10 mouse cellular contexts compared by ENCODE assay signal in genomic region chr11:8445915-8446356, GRCm38 (mm10).
DNase-seq lines count a peak whose midpoint lies in the region; ATAC-seq and TF ChIP-seq lines count a peak whose summit lies in the region.
"Had no signal": no experiment of that assay in that cellular context is flagged by ENCODE, and none has a peak within 500 bp of the region (broad histone marks: within the 10 kb centered on the region; RNA-seq: fewer than 3 reads in every experiment).

No protein-coding gene starts in this region.

- no peak overlapping the region for H3K4me2 ChIP-seq in intestine, embryonic 14.5 days (ENCODE audit: low read length)
- H3K4me2 ChIP-seq in intestine, postnatal 0 days (replicated peaks; ENCODE audit: low read depth) = no peak overlapping the region
- H3K4me2 ChIP-seq in limb, embryonic 13.5 days (replicated peaks) = no peak overlapping the region
- H3K4me2 ChIP-seq: liver, embryonic 13.5 days had no signal

- H3K9ac ChIP-seq in intestine, embryonic 14.5 days (ENCODE audit: low read length) = no peak overlapping the region
- H3K9ac ChIP-seq in intestine, postnatal 0 days (ENCODE audit: low read depth, low read length) = no peak overlapping the region
- no peak overlapping the region for H3K9ac ChIP-seq in limb, embryonic 13.5 days
- H3K9ac ChIP-seq: liver, embryonic 13.5 days had no signal

- peak; percentile 66 for DNase-seq in intestine, embryonic 14.5 days (ENCODE audit: low spot score)
- peak; percentile 96 for DNase-seq in brain, embryonic 14.5 days (ENCODE audit: low read depth)
- DNase-seq in gastrocnemius, postnatal 25 days = peak; percentile 60
- DNase-seq in kidney, adult 8-10 months = peak; percentile 53 to 60
- peak; percentile 56 to 76 for DNase-seq in right cerebral cortex, adult 2 months (ENCODE audit: low spot score in 2 of 2)
- DNase-seq: liver, embryonic 13.5 days had no signal

- no peak overlapping the region for H3K27ac ChIP-seq in intestine, embryonic 14.5 days (ENCODE audit: low read depth)
- no peak overlapping the region for H3K27ac ChIP-seq in intestine, postnatal 0 days (ENCODE audit: low read depth, low read length)
- H3K27ac ChIP-seq in limb, embryonic 13.5 days = peak overlapping the region; percentile 48; the same call in 1 of the 2 replicates
- H3K27ac ChIP-seq: liver, embryonic 13.5 days had no signal

- H3K4me3 ChIP-seq in intestine, embryonic 14.5 days (ENCODE audit: low read depth, low read length) = no peak overlapping the region
- H3K4me3 ChIP-seq in intestine, postnatal 0 days (ENCODE audit: low read depth, low read length) = no peak overlapping the region
- no peak overlapping the region for H3K4me3 ChIP-seq in limb, embryonic 13.5 days
- H3K4me3 ChIP-seq: liver, embryonic 13.5 days had no signal

- 0 out of 2 replicates have a peak, but pooled peaks have one; percentile 17 for ATAC-seq in intestine, embryonic 14.5 days (replicated peaks; ENCODE audit: low FRiP score, low TSS enrichment, low read depth)
- no peak for ATAC-seq in intestine, postnatal 0 days
- peak; percentile 43; the same call in 1 of the 2 replicates for ATAC-seq in limb, embryonic 13.5 days (ENCODE audit: low FRiP score, low read depth)
- ATAC-seq in erythroblast, adult 5-6 weeks (replicated peaks; ENCODE audit: low FRiP score, poor library complexity, severe bottlenecking) = no peak

- no peak for TF ChIP-seq CTCF in intestine, postnatal 0 days (IDR thresholded peaks at IDR 0.05; ENCODE audit: low read depth)
- TF ChIP-seq CTCF in brain, embryonic 14.5 days (IDR thresholded peaks at IDR 0.05; ENCODE audit: borderline replicate concordance, extremely low read depth, insufficient read depth, insufficient read length) = no peak

- H3K4me1 ChIP-seq in intestine, embryonic 14.5 days (replicated peaks; ENCODE audit: control insufficient read depth, insufficient read depth, low read length) = peaks cover 8% of the 10 kb centered on the region; the same call in 1 of the 2 replicates
- no peaks in the 10 kb centered on the region for H3K4me1 ChIP-seq in intestine, postnatal 0 days (replicated peaks; ENCODE audit: control insufficient read depth, insufficient read depth, low read length)
- H3K4me1 ChIP-seq in limb, embryonic 13.5 days = peaks cover 21% of the 10 kb centered on the region
- H3K4me1 ChIP-seq: liver, embryonic 13.5 days had no signal

- WGBS in intestine, embryonic 14.5 days = 41% methylated on average over 8 of the region's 8 CpGs
- WGBS in intestine, postnatal 0 days = 36% methylated on average over 8 of the region's 8 CpGs
- 37% methylated on average over 8 of the region's 8 CpGs for WGBS in limb, embryonic 13.5 days

- H3K9me3 ChIP-seq in intestine, embryonic 14.5 days (ENCODE audit: control insufficient read depth, low read length) = no peaks in the 10 kb centered on the region
- no peaks in the 10 kb centered on the region for H3K9me3 ChIP-seq in intestine, postnatal 0 days (ENCODE audit: control insufficient read depth)
- no peaks in the 10 kb centered on the region for H3K9me3 ChIP-seq in limb, embryonic 13.5 days
- H3K9me3 ChIP-seq: liver, embryonic 13.5 days had no signal

- no peaks in the 10 kb centered on the region for H3K27me3 ChIP-seq in intestine, embryonic 14.5 days (replicated peaks; ENCODE audit: control insufficient read depth, insufficient read depth, low read length)
- no peaks in the 10 kb centered on the region for H3K27me3 ChIP-seq in intestine, postnatal 0 days (replicated peaks; ENCODE audit: control insufficient read depth, insufficient read depth, low read length)
- no peaks in the 10 kb centered on the region for H3K27me3 ChIP-seq in limb, embryonic 13.5 days
- H3K27me3 ChIP-seq: liver, embryonic 13.5 days had no signal

- TF ChIP-seq POLR2A in brain, embryonic 14.5 days (IDR thresholded peaks at IDR 0.05; ENCODE audit: borderline replicate concordance, extremely low read depth, insufficient read depth, insufficient read length, poor library complexity, severe bottlenecking) = no peak

- peaks cover 86% of the 10 kb centered on the region for H3K36me3 ChIP-seq in intestine, embryonic 14.5 days (ENCODE audit: control insufficient read depth, insufficient read depth, low read length)
- H3K36me3 ChIP-seq in intestine, postnatal 0 days (ENCODE audit: control insufficient read depth, insufficient read depth) = peaks cover 88% of the 10 kb centered on the region
- H3K36me3 ChIP-seq in limb, embryonic 13.5 days = peaks cover 87% of the 10 kb centered on the region
- H3K36me3 ChIP-seq: G1E had no signal

Comparison
In these comparisons a context has a peak if more than half of its experiments do, and no peak if none do; other contexts are left out.
1. ATAC-seq: peak in intestine, embryonic 14.5 days (single experiment) and limb, embryonic 13.5 days (single experiment); none in intestine, postnatal 0 days (single experiment) and erythroblast, adult 5-6 weeks (single experiment).
2. Peak in every context shown above with its lines, with median percentiles within 50 percentile points of each other: DNase-seq.